Mouse (Mus musculus): Measurements from ENCODE around the gene Krtap5-4. TPM values are rescaled to one million over a fixed set of nuclear protein-coding genes. Genes with fewer than 3 reads are reported as not detected.
"Not testable (repeated sequence)": the region's sequence is repeated elsewhere in the genome, so short reads cannot be mapped to it uniquely, and the experiment has no call there.

Gene Krtap5-4
- total RNA-seq (2021): not detected
- long read RNA-seq, experiment 1: 0 reads
- long read RNA-seq, experiment 2: 0 reads

- intact Hi-C loops (cut with DNase I): no loop called here
- no peak for DNase-seq (ENCODE audit: low spot score in 2 of 2)
These were observed at the start of gene Krtap5-4 for GRCm38 (mm10) chr7:142303249-142303648. TSS of gene Krtap5-4 (plus strand) at chr7:142303549.

DNA sequence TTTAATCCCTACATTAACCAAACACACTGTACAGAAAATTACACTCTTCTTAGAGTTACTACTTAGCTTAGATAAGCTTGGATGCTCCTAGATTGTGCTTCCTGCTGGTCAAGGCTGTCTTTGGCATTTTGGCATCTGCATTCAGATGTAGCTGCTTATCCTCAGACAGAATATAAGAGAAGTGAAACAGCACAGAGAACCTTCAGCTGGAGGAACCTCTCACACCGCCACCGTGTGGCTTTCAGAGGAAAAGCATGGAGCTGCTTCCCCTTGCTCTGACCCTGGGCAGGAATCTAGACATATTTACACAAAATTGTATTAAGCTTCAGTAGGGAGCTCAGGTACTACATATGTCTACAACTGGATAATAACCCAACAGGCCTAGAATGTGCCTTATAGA is 47.8 kb upstream of the Krtap5-4 start:
- DNase-seq (ENCODE audit: low spot score in 2 of 2): peak; percentile 44 to 51
- intact Hi-C loops (cut with DNase I): no loop called here

DNA sequence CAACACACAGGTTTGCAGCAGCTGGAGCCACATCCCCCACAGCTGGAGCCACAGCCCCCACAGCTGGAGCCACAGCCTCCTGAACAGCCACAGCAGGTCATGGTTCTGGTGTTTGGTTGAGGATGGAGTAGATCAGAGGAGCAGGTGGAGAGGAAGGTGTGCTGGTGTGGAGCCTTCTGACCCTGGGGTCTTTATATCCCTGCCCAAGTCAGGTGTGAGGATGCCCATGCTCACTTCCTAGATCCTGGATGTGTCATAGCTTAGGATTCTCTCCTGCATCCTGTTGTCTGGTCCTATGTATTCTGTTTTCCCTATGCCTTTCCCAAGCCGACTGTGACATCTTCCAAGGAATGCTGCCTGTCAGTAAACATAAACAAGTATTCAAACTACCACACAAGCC is 45.1 kb upstream of the Krtap5-4 start, which contains the start of gene Gm2431:
TSS of gene Gm2431 (minus strand) at position 101 of the 400 bp plus-strand sequence.
- intact Hi-C loops (cut with DNase I); DNase-seq (ENCODE audit: low spot score in 2 of 2): not testable (repeated sequence)

- intact Hi-C loops (cut with DNase I); DNase-seq (ENCODE audit: low spot score in 2 of 2): not testable (repeated sequence)
These were observed 29.1 kb upstream of the Krtap5-4 start, which contains the start of gene Gm4559 for GRCm38 (mm10) chr7:142274263-142274662. TSS of gene Gm4559 (minus strand) at chr7:142274363.

- intact Hi-C loops (cut with DNase I): not testable (repeated sequence)
- DNase-seq (ENCODE audit: low spot score in 2 of 2): peak; percentile 61 to 77
These were observed 25.2 kb upstream of the Krtap5-4 start for GRCm38 (mm10) chr7:142278183-142278582.

DNA sequence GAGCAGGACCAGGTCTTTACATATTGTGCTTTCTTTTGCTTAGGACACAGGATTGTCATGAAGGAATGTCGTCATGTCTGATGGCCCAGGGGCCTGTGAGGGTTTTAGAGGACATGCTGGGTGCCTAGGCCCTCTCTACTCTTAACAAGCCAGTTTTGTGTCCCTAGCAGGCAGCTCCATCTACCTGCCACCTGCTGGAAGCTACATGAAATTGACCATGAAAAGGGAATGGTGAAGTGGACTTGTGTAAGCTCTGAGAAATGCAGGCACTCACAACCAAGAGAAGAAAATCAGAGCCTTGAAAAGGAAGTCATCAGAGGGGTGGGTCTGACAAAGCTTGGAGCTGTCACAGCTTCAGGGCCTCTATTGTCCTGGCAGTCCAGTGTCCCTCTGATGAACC is 24.1 kb upstream of the Krtap5-4 start:
- DNase-seq (ENCODE audit: low spot score in 2 of 2); intact Hi-C loops (cut with DNase I): not testable (repeated sequence)

GRCm38 (mm10) chr7:142282847-142283246 is 20.5 kb upstream of the Krtap5-4 start:
- intact Hi-C loops (cut with DNase I): loop anchor here (10.0 kb wide), 1 partner anchor 218 kb away; the partner anchor contains the start of gene Mob2
- not testable (repeated sequence) for DNase-seq (ENCODE audit: low spot score in 2 of 2)

DNA sequence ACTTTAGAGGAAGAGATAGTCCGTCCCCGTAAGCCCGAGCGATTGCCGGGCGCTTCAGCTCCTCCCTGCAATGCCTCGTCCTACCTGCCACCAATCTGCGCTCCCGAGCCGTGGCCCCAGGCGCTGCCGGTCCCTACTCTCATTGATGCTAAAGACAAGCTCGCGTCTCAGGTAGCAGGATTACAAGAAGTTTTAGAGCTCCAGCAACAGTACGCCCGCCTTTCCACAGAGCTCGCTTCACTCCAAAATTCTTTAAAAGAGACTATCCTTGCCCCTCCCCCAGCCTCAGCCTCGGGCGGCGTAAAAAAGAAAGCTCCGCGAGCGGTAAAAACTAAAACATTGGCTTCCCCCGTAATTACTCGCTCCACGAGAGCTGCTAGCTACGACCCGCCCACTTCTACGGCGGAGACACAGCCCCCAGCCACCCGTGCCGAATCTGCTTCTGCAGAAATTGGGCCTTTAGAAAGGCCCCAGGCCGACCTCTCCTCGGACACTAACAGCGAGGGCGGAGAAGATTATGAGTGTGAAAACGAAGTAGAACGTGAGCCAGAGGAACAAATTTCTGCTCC is 19.2 kb upstream of the Krtap5-4 start:
- DNase-seq (ENCODE audit: low spot score in 2 of 2): peak; percentile 15 to 44
- intact Hi-C loops (cut with DNase I): loop anchor here (10.0 kb wide), 1 partner anchor 219 kb away; the partner anchor contains the start of gene Mob2

- DNase-seq (ENCODE audit: low spot score in 2 of 2): peak; percentile 93 to 94
- intact Hi-C loops (cut with DNase I): loop anchor here (10.0 kb wide), 1 partner anchor 220 kb away; the partner anchor contains the start of gene Mob2
These were observed 18.7 kb upstream of the Krtap5-4 start for GRCm38 (mm10) chr7:142284615-142285080.

DNA sequence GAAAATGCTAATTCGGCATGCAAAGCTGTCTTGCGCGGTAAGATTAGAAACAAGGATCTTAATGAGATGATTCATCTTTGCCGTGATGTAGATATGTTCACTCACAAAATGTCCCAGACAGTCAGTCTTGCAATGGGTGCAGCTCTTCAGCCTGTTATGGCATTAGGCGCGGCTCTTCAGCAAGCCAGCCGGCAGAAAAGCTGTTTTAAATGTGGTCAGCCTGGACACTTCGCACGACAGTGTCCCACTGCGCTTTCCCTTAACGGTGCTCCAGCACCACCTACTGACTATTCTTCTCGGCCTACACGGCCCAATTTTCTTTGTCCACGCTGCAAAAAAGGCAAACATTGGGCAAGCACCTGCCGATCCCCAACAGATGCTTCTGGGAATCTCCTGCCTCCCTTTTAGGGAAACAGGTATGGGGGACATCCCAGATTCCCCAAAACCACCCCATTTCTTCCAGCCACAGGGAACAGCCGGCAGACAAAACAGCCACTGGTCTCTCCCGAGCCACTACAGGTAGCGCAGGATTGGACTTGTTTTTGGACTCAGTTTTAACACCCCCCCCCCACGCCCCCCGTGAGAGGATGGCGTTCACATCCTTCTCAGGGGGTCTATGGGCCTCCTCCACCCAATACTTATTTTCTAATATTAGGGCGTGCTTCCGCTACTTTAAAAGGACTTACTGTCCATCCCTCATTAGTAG is 18.1 kb upstream of the Krtap5-4 start:
- intact Hi-C loops (cut with DNase I): loop anchor here (10.0 kb wide), 1 partner anchor 220 kb away; the partner anchor contains the start of gene Mob2
- DNase-seq (ENCODE audit: low spot score in 2 of 2): peak; percentile 21 to 26

DNA sequence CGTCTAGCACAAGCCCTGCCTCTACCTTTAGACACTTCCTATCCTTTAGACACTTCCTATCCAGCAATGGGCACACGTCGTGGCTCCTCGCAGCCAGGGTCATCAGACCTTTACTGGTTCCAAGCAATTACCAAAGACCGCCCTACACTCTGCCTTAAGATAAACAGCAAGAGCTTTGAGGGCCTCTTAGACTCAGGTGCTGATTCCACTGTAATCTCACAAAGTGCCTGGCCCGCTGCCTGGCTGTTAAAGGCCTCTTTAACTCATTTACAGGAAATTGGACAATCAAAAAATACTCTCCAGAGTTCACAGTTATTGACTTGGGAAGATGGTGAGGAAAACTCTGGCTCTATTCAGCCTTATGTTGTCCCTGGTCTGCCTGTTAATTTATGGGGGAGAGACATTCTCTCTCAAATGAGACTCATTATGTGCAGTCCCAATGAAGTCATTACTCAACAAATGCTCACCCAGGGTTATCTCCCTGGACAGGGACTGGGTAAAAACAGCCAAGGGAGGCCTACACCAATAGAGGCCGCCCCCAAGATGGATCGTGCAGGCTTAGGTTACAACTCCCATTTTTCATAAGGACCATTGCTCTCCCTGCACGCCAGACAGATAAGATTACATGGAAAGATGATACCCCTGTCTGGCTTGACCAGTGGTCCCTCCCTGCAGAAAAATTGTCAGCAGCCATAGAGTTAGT is 17.3 kb upstream of the Krtap5-4 start:
- intact Hi-C loops (cut with DNase I): loop anchor here (10.0 kb wide), 1 partner anchor 221 kb away; the partner anchor contains the start of gene Mob2

DNA sequence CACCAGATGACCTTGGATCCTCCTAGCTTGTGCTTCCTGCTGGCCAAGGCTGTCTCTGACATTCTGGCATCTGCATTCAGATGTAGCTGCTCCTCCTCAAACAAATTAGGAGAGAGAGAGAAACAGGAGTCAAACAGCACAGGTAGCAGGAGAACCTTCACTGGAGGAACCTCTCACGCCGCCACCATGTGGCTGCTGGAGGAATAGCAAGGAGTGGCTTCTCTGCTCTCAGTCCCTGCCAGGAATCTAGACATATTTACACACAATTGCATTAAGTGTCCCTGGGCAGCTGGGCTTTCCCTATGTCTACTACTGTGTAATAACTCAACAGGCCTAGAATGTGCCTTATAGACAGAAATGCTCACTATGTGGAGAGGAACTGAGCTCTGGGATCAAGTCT is 9.5 kb upstream of the Krtap5-4 start:
- intact Hi-C loops (cut with DNase I): not testable (repeated sequence)
- DNase-seq (ENCODE audit: low spot score in 2 of 2): peak in 1 of 2 experiments; percentile 26

More for the DNA sequence above, 17.3 kb upstream of the Krtap5-4 start:
- not testable (repeated sequence) for DNase-seq (ENCODE audit: low spot score in 2 of 2)

- DNase-seq (ENCODE audit: low spot score in 2 of 2): no peak
These were observed 7.9 kb upstream of the Krtap5-4 start for GRCm38 (mm10) chr7:142295418-142295817.

GRCm38 (mm10) chr7:142296108-142296507 is 7.2 kb upstream of the Krtap5-4 start:
- intact Hi-C loops (cut with DNase I); DNase-seq (ENCODE audit: low spot score in 2 of 2): not testable (repeated sequence)

More at GRCm38 (mm10) chr7:142295418-142295817, 7.9 kb upstream of the Krtap5-4 start:
- intact Hi-C loops (cut with DNase I): no loop called here

- DNase-seq (ENCODE audit: low spot score in 2 of 2); intact Hi-C loops (cut with DNase I): not testable (repeated sequence)
These were observed 6.3 kb upstream of the Krtap5-4 start, which contains the start of gene Krtap5-1 for GRCm38 (mm10) chr7:142297018-142297417. TSS of gene Krtap5-1 (minus strand) at chr7:142297118.

- intact Hi-C loops (cut with DNase I); DNase-seq (ENCODE audit: low spot score in 2 of 2): not testable (repeated sequence)
These were observed 580 bp downstream of the Krtap5-4 start for GRCm38 (mm10) chr7:142303929-142304328.

DNA sequence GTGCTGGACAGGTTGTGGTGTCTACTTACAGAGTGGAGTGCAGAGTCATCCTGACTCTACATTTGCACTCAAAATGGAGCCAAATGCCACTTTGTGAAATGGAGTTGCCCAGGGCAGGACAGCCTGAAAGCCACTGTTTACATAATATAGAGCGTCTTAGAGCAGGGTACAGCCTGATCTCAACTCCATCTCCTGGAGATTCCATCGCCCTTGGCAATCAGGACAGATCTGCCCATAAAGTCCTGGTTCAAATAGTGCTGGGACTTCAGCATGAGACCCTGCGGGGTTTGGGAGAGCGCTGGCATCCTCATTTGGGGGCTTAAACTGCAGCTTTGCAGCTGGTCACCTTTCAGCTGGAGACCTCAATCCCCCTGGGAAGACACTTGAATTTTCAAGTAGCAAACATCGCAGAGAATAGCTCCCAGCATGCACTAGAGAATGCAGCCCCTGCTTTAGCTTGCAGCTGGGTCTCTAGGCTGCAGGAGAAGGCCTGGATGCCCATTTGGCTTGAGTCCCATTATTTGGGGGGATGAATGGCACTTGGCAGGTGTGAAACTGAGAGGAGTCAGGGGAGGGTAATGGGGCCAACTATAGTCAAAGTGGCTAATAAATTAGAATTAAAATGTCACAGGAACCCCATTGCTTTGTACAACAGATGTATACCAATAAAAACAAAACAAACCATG is 11.4 kb downstream of the Krtap5-4 start:
- intact Hi-C loops (cut with DNase I): no loop called here
- no peak for DNase-seq (ENCODE audit: low spot score in 2 of 2)

DNA sequence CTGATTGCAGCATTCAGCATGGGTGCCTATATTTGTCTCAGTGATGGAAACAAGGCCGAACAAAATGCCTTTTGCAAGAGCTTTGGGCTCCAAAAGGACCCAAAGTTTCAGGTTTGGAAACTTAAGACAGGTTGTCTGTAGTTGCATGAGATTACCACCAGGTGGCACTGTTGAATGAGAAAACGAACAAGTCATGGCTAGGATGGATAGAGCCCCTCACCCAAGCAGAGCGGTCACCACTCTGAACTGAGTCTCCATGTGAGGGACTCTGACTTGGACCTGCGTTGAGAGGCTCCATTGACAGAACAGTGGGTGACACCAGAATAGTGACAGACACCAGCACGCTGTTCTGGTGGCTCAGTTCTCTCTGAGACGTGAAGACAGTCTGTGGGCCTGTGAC is 13.2 kb downstream of the Krtap5-4 start:
- DNase-seq (ENCODE audit: low spot score in 2 of 2): peak; percentile 46 to 62
- intact Hi-C loops (cut with DNase I): loop anchor here (2.0 kb wide), 1 partner anchor 358 kb away; no protein-coding TSS in a partner anchor

DNA sequence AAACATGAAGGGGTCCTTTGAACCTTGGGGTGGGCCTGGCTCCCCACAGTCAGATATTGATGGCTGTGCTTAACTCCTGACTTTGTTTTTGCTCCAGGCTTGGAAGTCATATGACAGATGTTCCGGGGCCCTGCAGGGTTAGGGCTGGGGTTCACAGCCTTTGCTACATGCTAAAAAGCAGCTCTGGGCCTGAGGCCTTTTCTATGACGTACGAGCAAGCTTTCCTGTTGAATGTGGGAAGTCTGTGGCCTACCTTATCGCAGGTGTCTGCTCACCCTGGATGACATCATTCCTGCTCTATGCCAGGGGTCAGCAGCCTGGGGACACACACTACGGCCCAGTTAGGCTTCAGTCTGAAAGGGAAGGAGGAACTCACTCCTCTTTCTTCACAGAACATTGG is 13.9 kb downstream of the Krtap5-4 start:
- DNase-seq (ENCODE audit: low spot score in 2 of 2): no peak
- intact Hi-C loops (cut with DNase I): loop anchor here (2.0 kb wide), 1 partner anchor 358 kb away; no protein-coding TSS in a partner anchor

All from left cerebral cortex, postnatal 14 days (tissue).